Mouse (Mus musculus): ENCODE measurements around the gene Cdh1.

DNA sequence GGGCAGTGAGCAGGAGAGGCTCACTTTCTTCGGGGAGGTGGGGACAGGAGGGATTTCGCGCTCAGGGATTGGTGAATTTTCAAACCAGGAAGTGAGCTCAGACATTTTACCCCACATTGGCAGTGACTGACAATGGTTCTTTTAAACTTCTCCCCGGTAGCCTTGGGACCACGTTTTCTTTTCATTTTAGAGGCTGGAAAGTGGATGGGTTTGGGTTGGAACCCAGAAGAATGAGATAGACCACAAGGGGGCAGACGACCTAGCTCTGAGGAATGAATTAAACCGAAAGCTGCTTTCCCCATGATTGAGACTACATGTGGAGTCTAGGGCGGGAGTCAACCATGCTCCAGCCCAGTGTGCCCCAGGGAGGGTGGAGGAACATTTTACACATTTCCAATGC is 71.7 kb downstream of the Cdh1 start:
- no peak for TF ChIP-seq CTCF (IDR thresholded peaks at IDR 0.05; ENCODE audit: insufficient read depth, low read depth, low read length)
- TF ChIP-seq POLR2A (IDR thresholded peaks at IDR 0.05; ENCODE audit: insufficient read depth, low read depth, low read length), result no peak
